In the genomic region with DNA sequence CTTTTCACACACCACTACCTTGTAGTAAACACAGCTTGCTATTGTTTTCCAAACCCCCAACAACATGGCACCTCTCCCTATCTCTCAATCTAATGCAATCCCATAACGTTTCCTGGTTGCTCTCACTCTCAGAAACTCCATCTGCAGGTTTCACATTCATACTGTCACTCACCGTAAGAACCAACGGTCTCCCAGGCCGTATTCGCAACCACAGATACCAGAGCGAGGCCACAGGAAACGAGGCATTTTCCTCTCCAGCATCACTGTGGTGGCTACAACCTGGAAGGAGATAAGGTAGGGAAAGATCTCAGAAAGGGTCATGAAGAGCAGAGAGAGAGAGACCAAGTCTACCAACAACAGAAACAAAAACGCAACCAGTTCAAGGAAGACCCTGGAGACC, we compare ENCODE assay signal across 28 mouse cellular contexts. TPM values are rescaled to one million over a fixed set of nuclear protein-coding genes. Genes with fewer than 3 reads are reported as not detected.
DNase-seq lines count a peak whose midpoint lies in the region; ATAC-seq and TF ChIP-seq lines count a peak whose summit lies in the region.
"Had no signal": no experiment of that assay in that cellular context is flagged by ENCODE, and none has a peak within 500 bp of the region (broad histone marks: within the 10 kb centered on the region; RNA-seq: fewer than 3 reads in every experiment).

No protein-coding gene starts in this region.

- H3K27me3 ChIP-seq in heart, adult 2 months (ENCODE audit: control insufficient read depth, insufficient read depth, low read length) = no peaks in the 10 kb centered on the region
- H3K27me3 ChIP-seq in forebrain, embryonic 13.5 days = no peaks in the 10 kb centered on the region
- H3K27me3 ChIP-seq: embryonic facial prominence, embryonic 15.5 days; forebrain, embryonic 15.5 days; heart, embryonic 15.5 days; hindbrain, embryonic 15.5 days had no signal

- no peak overlapping the region for H3K4me2 ChIP-seq in forebrain, embryonic 13.5 days
- H3K4me2 ChIP-seq: embryonic facial prominence, embryonic 15.5 days; forebrain, embryonic 15.5 days; heart, embryonic 11.5 days; heart, embryonic 15.5 days; hindbrain, embryonic 15.5 days had no signal

- H3K36me3 ChIP-seq in heart, adult 2 months (ENCODE audit: control insufficient read depth, insufficient read depth, low read length) = no peaks in the 10 kb centered on the region
- H3K36me3 ChIP-seq in forebrain, embryonic 13.5 days (ENCODE audit: poor library complexity, severe bottlenecking) = no peaks in the 10 kb centered on the region
- H3K36me3 ChIP-seq: embryonic facial prominence, embryonic 15.5 days; forebrain, embryonic 10.5 days; forebrain, embryonic 15.5 days; heart, embryonic 15.5 days; hindbrain, embryonic 15.5 days had no signal

- no peaks in the 10 kb centered on the region for H3K9me3 ChIP-seq in forebrain, embryonic 13.5 days (replicated peaks)
- H3K9me3 ChIP-seq: embryonic facial prominence, embryonic 15.5 days; forebrain, embryonic 10.5 days; forebrain, embryonic 15.5 days; heart, embryonic 15.5 days; hindbrain, embryonic 15.5 days had no signal

- no peak overlapping the region for H3K9ac ChIP-seq in heart, adult 2 months (ENCODE audit: low read depth, low read length)
- no peak overlapping the region for H3K9ac ChIP-seq in forebrain, embryonic 13.5 days
- H3K9ac ChIP-seq: embryonic facial prominence, embryonic 15.5 days; forebrain, embryonic 15.5 days; heart, embryonic 15.5 days; hindbrain, embryonic 15.5 days had no signal

- DNase-seq in thymus, postnatal 14 days = peak; percentile 14
- no peak for DNase-seq in thymus, postnatal 36 days
- peak; percentile 15 for DNase-seq in induced T-regulatory cell, adult 2 months (ENCODE audit: low read depth)
- DNase-seq in cerebellum, postnatal 36 days = no peak
- no peak for DNase-seq in heart, adult 2 months
- DNase-seq: adrenal gland, postnatal 14 days; cerebellum, adult 11-12 months; cerebellum, adult 9-10 months; cerebellum, postnatal 25 days; embryo, embryonic 11 days; gastrocnemius, postnatal 36 days; heart, adult 18-20 months had no signal

- intact Hi-C loops in heart, adult 2 months (cut with DNase I) = no loop called here

- H3K79me2 ChIP-seq in heart, adult 2 months (replicated peaks; ENCODE audit: control insufficient read depth, insufficient read depth, low read length) = no peaks in the 10 kb centered on the region

- TF ChIP-seq CTCF in heart, adult 2 months (IDR thresholded peaks at IDR 0.05) = no peak

- H3K27ac ChIP-seq in heart, adult 2 months = no peak overlapping the region
- no peak overlapping the region for H3K27ac ChIP-seq in forebrain, embryonic 13.5 days
- H3K27ac ChIP-seq: embryonic facial prominence, embryonic 15.5 days; forebrain, embryonic 10.5 days; forebrain, embryonic 15.5 days; heart, embryonic 15.5 days; hindbrain, embryonic 15.5 days had no signal

- H3K4me1 ChIP-seq in heart, adult 2 months (ENCODE audit: control insufficient read depth, insufficient read depth, low read length) = no peaks in the 10 kb centered on the region
- no peaks in the 10 kb centered on the region for H3K4me1 ChIP-seq in forebrain, embryonic 13.5 days
- H3K4me1 ChIP-seq: embryonic facial prominence, embryonic 15.5 days; forebrain, embryonic 10.5 days; forebrain, embryonic 15.5 days; heart, embryonic 15.5 days; hindbrain, embryonic 15.5 days had no signal

- ATAC-seq in CD4-positive, CD25-positive, alpha-beta regulatory T cell, adult 4 months = peak; percentile 37
- ATAC-seq in forebrain, embryonic 13.5 days = no peak
- ATAC-seq: forebrain, embryonic 15.5 days; inflammation-experienced regulatory T-cells, adult 6 months had no signal

- TF ChIP-seq EP300 in heart, adult 2 months (IDR thresholded peaks at IDR 0.05; ENCODE audit: insufficient read depth, low read depth, low read length) = no peak

- 35% methylated on average over 8 of the region's 8 CpGs for WGBS in heart, adult 2 months
- 90% methylated on average over 8 of the region's 8 CpGs for WGBS in forebrain, embryonic 13.5 days

- no peak for TF ChIP-seq POLR2A in heart, adult 2 months (IDR thresholded peaks at IDR 0.05; ENCODE audit: insufficient read depth, low read depth, low read length)

- no peak overlapping the region for H3K4me3 ChIP-seq in heart, adult 2 months
- no peak overlapping the region for H3K4me3 ChIP-seq in forebrain, embryonic 13.5 days
- H3K4me3 ChIP-seq: embryonic facial prominence, embryonic 15.5 days; erythroblast, embryonic 14.5 days; forebrain, embryonic 10.5 days; forebrain, embryonic 15.5 days; heart, embryonic 15.5 days; hindbrain, embryonic 15.5 days had no signal

RNA-seq across cellular contexts. Expression of gene Trpv6, which starts 18.4 kb away (rescaled TPM):
- polyA plus RNA-seq in CD4-positive, CD25-positive, alpha-beta regulatory T cell, adult 4 months (2017; shearing (Covaris generic)) = under 1 TPM; 0.22 to 0.61 TPM
- total RNA-seq in heart, adult 2 months (2021) = not detected
- polyA plus RNA-seq in heart, adult 2 months (2012; rRNA removed) = not detected in 2 replicates
- polyA plus RNA-seq in forebrain, embryonic 13.5 days (2015; fragmentation: Nextera tagmentation; extraction: Ambion mirVana) = 0.25 and 0.46 TPM in 2 replicates
- total RNA-seq: adrenal gland, adult 18-20 months; adrenal gland, postnatal 14 days; gastrocnemius, adult 8-10 months; gastrocnemius, postnatal 36 days; heart, adult 18-20 months; heart, postnatal 25 days; MEL had no signal
- polyA plus RNA-seq: heart, embryonic 11.5 days; heart, embryonic 15.5 days had no signal

RNA-seq across cellular contexts. Expression of gene Trpv5, which starts 25.9 kb away (rescaled TPM):
- not detected for polyA plus RNA-seq in CD4-positive, CD25-positive, alpha-beta regulatory T cell, adult 4 months (2017; shearing (Covaris generic))
- total RNA-seq in heart, adult 2 months (2021) = not detected
- polyA plus RNA-seq in heart, adult 2 months (2012; rRNA removed) = not detected in 2 replicates
- polyA plus RNA-seq in forebrain, embryonic 13.5 days (2015; fragmentation: Nextera tagmentation; extraction: Ambion mirVana) = not detected in 2 replicates
- total RNA-seq: adrenal gland, adult 18-20 months; adrenal gland, postnatal 14 days; gastrocnemius, adult 8-10 months; gastrocnemius, postnatal 36 days; heart, adult 18-20 months; heart, postnatal 25 days had no signal
- polyA plus RNA-seq: embryonic facial prominence, embryonic 11.5 days; embryonic facial prominence, embryonic 15.5 days; erythroblast, embryonic 14.5 days; forebrain, embryonic 10.5 days; forebrain, embryonic 15.5 days; heart, embryonic 11.5 days; heart, embryonic 15.5 days; hindbrain, embryonic 11.5 days; hindbrain, embryonic 15.5 days; inflammation-experienced regulatory T-cells, adult 6 months had no signal

RNA-seq across cellular contexts. Expression of gene Llcfc1, which starts 29.6 kb away (rescaled TPM):
- not detected for polyA plus RNA-seq in CD4-positive, CD25-positive, alpha-beta regulatory T cell, adult 4 months (2017; shearing (Covaris generic))
- total RNA-seq in heart, adult 2 months (2021) = not detected
- 0.35 and 0.47 TPM in 2 replicates for polyA plus RNA-seq in heart, adult 2 months (2012; rRNA removed)
- not detected in 2 replicates for polyA plus RNA-seq in forebrain, embryonic 13.5 days (2015; fragmentation: Nextera tagmentation; extraction: Ambion mirVana)
- total RNA-seq: adrenal gland, adult 18-20 months; adrenal gland, postnatal 14 days; gastrocnemius, adult 8-10 months; gastrocnemius, postnatal 36 days; heart, adult 18-20 months; heart, postnatal 25 days; MEL had no signal
- polyA plus RNA-seq: embryonic facial prominence, embryonic 11.5 days; embryonic facial prominence, embryonic 15.5 days; erythroblast, embryonic 14.5 days; forebrain, embryonic 10.5 days; forebrain, embryonic 15.5 days; heart, embryonic 11.5 days; heart, embryonic 15.5 days; hindbrain, embryonic 11.5 days; hindbrain, embryonic 15.5 days; inflammation-experienced regulatory T-cells, adult 6 months had no signal

RNA-seq across cellular contexts. Expression of gene Ephb6, which starts 49.4 kb away (rescaled TPM):
- polyA plus RNA-seq in CD4-positive, CD25-positive, alpha-beta regulatory T cell, adult 4 months (2017; shearing (Covaris generic)) = 10 to 100 TPM; 12.2 to 16.1 TPM
- 1 to 10 TPM; 1.6 to 2.0 TPM for total RNA-seq in heart, adult 2 months (2021)
- polyA plus RNA-seq in heart, adult 2 months (2012; rRNA removed) = 1.9 and 2.1 TPM in 2 replicates
- 19.2 TPM in 2 replicates for polyA plus RNA-seq in forebrain, embryonic 13.5 days (2015; fragmentation: Nextera tagmentation; extraction: Ambion mirVana)

RNA-seq across cellular contexts. Expression of gene Kel, which starts 49.5 kb away (rescaled TPM):
- not detected for polyA plus RNA-seq in CD4-positive, CD25-positive, alpha-beta regulatory T cell, adult 4 months (2017; shearing (Covaris generic))
- total RNA-seq in heart, adult 2 months (2021) = under 1 TPM in 1 of 2 experiments, not detected in 1; 0.27 TPM
- polyA plus RNA-seq in heart, adult 2 months (2012; rRNA removed) = 0.16 TPM in 1 of 2 replicates, not detected in the other
- 0.81 and 2.9 TPM in 2 replicates for polyA plus RNA-seq in forebrain, embryonic 13.5 days (2015; fragmentation: Nextera tagmentation; extraction: Ambion mirVana)
- total RNA-seq: adrenal gland, adult 18-20 months; gastrocnemius, adult 8-10 months; gastrocnemius, postnatal 36 days; heart, adult 18-20 months had no signal
- polyA plus RNA-seq: inflammation-experienced regulatory T-cells, adult 6 months had no signal

Comparison
In these comparisons a context has a peak if more than half of its experiments do, and no peak if none do; other contexts are left out.
1. DNase-seq: peak in thymus, postnatal 14 days (single experiment) and induced T-regulatory cell, adult 2 months (single experiment); none in thymus, postnatal 36 days (0 of 2), cerebellum, postnatal 36 days (0 of 2) and heart, adult 2 months (0 of 2).